Mouse (Mus musculus) liver, adult 2 months (tissue): ENCODE results near the gene Zkscan2. TPM values are rescaled to one million over a fixed set of nuclear protein-coding genes. Genes with fewer than 3 reads are reported as not detected.

Source experiments
- DNase-seq: peaks from one replicate; pipeline ENCODE4 v3.0.0-alpha.2; 2011; ENCODE audit warnings: low read depth, low spot score; ENCODE audit errors: extremely low read depth
- H3K27ac ChIP-seq: fragments of 200-500 bp; replicated peaks from 2 replicates; pipeline ENCODE4 v1.5.1; 2012; ENCODE audit warnings: low read depth, mild to moderate bottlenecking, control low read depth, inconsistent platforms, low read length; ENCODE audit not compliant: insufficient read depth
- H3K27me3 ChIP-seq: fragments of 200-500 bp; 2 replicates; pipeline ENCODE4 v1.6.1; 2012; ENCODE audit warnings: mild to moderate bottlenecking, moderate library complexity, low read length, inconsistent platforms; ENCODE audit not compliant: control insufficient read depth, insufficient read depth
- H3K36me3 ChIP-seq: fragments of 200-500 bp; 2 replicates; pipeline ENCODE4 v1.6.1; 2012; ENCODE audit warnings: low read length, inconsistent platforms; ENCODE audit not compliant: control insufficient read depth, insufficient read depth
- H3K4me1 ChIP-seq: fragments of 200-500 bp; 2 replicates; pipeline ENCODE4 v1.6.1; 2011; ENCODE audit warnings: low read length; ENCODE audit not compliant: control insufficient read depth, insufficient read depth
- H3K4me3 ChIP-seq: fragments of 200-500 bp; 2 replicates; pipeline ENCODE4 v1.5.1; 2011; ENCODE audit warnings: low read depth, mild to moderate bottlenecking, control low read depth, low read length, moderate library complexity; ENCODE audit not compliant: insufficient read depth
- H3K79me2 ChIP-seq: fragments of 200-500 bp; 2 replicates; pipeline ENCODE4 v1.6.1; 2012; ENCODE audit warnings: inconsistent platforms, mild to moderate bottlenecking, low read length, moderate library complexity; ENCODE audit not compliant: control insufficient read depth, insufficient read depth
- H3K9ac ChIP-seq: fragments of 200-500 bp; 2 replicates; pipeline ENCODE4 v1.6.1; 2012; ENCODE audit warnings: low read depth, mild to moderate bottlenecking, control low read depth, inconsistent platforms, low read length
- CTCF ChIP-seq: fragments of 200-500 bp; IDR thresholded peaks from 2 replicates; pipeline ENCODE4 v1.5.1; 2011; ENCODE audit warnings: low read depth, low read length, control low read depth
- POLR2A ChIP-seq: fragments of 200-500 bp; IDR thresholded peaks from 2 replicates; pipeline ENCODE4 v1.6.1; 2011; ENCODE audit warnings: low read length, control low read depth; ENCODE audit not compliant: insufficient read depth; ENCODE audit errors: extremely low read depth
- WGBS: fragments of 180-500 bp; shearing (Covaris S2); methylation state at CpG from one replicate; pipeline ENCODE4 v1.1.7; 2018; 5-methylcytosine and 5-hydroxymethylcytosine counted together
- polyA plus RNA-seq: library from polyadenylated mRNA; depleted of rRNA; stranded (reverse); fragments of >200 nt; gene quantifications from 2 replicates; pipeline ENCODE4 v1.2.3, GENCODE M21; 2012
- total RNA-seq: library from RNA; depleted of rRNA; stranded (reverse); fragments of >200 nt; gene quantifications from 2 replicates; pipeline ENCODE4 v1.2.3, GENCODE M21; 2014

Gene Zkscan2
- total and polyA plus RNA-seq, 2 experiments, result under 0.01 TPM; not detected in 1

DNA sequence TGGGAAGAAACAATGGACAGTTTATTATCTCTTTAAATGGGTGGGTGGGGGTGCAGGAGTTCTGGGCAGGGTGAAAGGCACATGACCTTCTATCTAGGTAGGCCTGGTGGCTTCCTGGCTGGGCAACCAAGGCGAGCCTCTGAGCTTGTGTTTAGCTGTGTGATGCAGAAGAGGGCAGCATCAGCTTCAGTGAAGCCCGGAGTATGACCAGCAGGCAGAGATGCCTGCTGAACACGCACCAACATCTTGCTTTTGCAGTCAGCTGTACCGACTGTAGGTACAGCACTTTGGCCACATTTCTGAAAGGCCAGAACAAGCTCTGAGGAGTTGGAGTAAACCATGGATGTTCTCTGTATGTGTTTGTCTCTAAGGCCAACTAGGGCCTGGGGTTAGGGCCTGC lies 36.7 kb downstream of the Zkscan2 start:
- Histone ChIP-seq H3K79me2 (no peaks in the 10 kb centered on the region), H3K4me1 (peaks cover 15% of the 10 kb centered on the region), H3K27me3 (no peaks in the 10 kb centered on the region), H3K9ac (peak overlapping the region; percentile 3; the same call in 1 of the 2 replicates), H3K4me3 (no peak overlapping the region), H3K27ac (no peak overlapping the region; the same call in 1 of the 2 replicates), H3K36me3 (peaks cover 2% of the 10 kb centered on the region; the same call in 1 of the 2 replicates)
- 30% methylated on average over 4 of the region's 4 CpGs for WGBS
- TF ChIP-seq POLR2A (no peak), CTCF (peak; percentile 24; the same call in 1 of the 2 replicates)
- DNase-seq, result peak; percentile 63

DNA sequence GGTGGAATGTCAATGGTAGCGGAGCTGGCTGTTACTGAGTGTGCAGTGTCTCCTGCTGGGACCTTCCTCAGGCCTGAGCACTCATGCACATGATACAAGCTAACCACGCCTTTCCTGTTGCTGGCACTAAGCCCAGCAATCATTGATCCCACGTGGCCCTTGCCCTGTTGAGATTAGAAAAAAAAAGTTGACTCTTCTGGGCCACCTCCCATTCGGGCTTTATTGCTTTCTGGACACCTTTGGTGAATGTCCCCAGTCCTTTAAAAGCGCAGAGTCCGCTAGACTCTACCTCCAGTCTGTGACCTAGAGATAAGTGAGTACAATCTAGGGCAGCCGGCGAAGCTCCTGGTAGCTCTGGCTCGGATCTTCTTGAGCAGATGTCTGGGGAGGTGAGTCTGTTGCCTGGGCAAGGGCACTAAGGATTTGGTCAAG lies 38.2 kb downstream of the Zkscan2 start, which contains the start of gene Aqp8:
Gene Aqp8, plus strand, starts transcription at position 222 of the 432 bp plus-strand sequence.
- peak within 1 kb of the TSS; percentile 72 for H3K27ac ChIP-seq

DNA sequence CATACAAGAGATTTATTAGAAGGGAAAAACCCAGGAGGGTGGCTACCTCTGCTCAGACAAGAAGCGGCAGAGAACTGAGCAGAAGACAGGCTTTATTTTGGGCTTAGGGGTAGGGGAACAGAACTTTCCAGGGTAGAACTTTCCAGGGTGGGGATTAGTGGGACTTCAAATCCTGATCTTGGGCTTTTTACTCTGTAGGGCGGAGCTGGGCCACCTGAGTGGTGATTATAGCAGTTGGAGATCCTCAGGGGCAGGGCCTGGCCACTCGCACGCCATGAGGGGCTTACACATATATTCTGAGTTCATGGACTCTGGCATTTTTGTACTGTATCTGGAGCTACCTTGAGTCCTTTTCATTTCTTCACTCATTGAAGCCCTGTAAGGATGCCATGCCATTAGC lies 38.9 kb downstream of the Zkscan2 start:
- Histone ChIP-seq H3K27me3 (no peaks in the 10 kb centered on the region), H3K36me3 (no peaks in the 10 kb centered on the region), H3K4me1 (peaks cover 14% of the 10 kb centered on the region), H3K9ac (no peak overlapping the region), H3K79me2 (no peaks in the 10 kb centered on the region), H3K27ac (no peak overlapping the region), H3K4me3 (no peak overlapping the region)
- TF ChIP-seq POLR2A (no peak), CTCF (no peak)
- WGBS, result 94% methylated on average over 4 of the region's 4 CpGs
- DNase-seq, result no peak

More for the DNA sequence above, 38.2 kb downstream of the Zkscan2 start, which contains the start of gene Aqp8:
- TF ChIP-seq POLR2A (no peak), CTCF (peak; percentile 53)
- peak within 1 kb of the TSS; percentile 63 for H3K9ac ChIP-seq
- peaks cover 2% of the 10 kb centered on the region; the same call in 1 of the 2 replicates for H3K36me3 ChIP-seq
- peaks cover 15% of the 10 kb centered on the region for H3K4me1 ChIP-seq
- no peaks in the 10 kb centered on the region for H3K79me2 ChIP-seq
- 13% methylated on average over 9 of the region's 9 CpGs for WGBS
- no peaks in the 10 kb centered on the region for H3K27me3 ChIP-seq
- peak; percentile 96 for DNase-seq
- peak within 1 kb of the TSS; percentile 48 for H3K4me3 ChIP-seq

DNA sequence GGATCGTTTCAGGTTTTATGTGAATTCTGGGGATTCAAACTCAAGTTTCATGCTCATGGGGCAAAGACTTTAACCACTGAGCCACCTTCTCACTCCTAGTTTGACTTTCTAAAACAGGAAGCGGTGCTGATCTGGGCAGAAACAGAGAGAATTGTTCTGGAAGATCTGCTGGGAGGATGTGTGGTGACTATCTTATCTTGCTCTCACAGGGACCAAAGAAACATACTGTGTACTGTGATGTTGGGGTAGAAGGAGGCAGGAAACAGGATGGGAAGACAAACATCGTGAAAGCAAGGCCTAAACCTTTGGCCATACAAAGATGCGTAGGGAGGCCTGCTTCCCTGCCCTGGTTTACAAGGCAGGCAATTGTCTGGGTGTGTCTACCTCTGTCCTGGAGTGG lies 41.0 kb downstream of the Zkscan2 start:
- no peak overlapping the region for H3K9ac ChIP-seq
- no peak for DNase-seq
- H3K27me3 ChIP-seq, result no peaks in the 10 kb centered on the region
- no peak overlapping the region for H3K4me3 ChIP-seq
- no peak for TF ChIP-seq POLR2A
- no peak for TF ChIP-seq CTCF
- 73% methylated on average over 4 of the region's 4 CpGs for WGBS
- H3K36me3 ChIP-seq, result no peaks in the 10 kb centered on the region
- H3K79me2 ChIP-seq, result no peaks in the 10 kb centered on the region
- H3K4me1 ChIP-seq, result peaks cover 6% of the 10 kb centered on the region
- no peak overlapping the region for H3K27ac ChIP-seq

DNA sequence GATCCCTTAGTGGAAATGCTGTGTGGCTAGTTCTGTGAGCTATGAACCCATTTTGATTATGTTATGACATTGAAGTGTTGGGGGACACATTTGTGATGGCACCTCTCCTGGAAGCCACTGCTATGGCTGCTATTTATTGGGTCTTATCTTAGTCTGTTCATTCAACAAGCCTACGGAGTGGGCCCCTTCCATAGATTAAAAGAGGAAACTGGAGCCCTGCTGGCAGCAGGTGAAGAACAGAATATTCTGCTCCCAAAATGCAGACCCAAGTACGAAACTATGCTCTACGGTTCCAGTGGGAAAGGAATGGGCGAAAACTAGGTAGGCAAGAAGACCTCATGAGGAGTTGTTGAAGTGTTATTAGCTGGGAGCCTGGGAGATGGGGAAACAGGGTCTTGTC lies 41.9 kb downstream of the Zkscan2 start:
- Histone ChIP-seq H3K4me3 (no peak overlapping the region), H3K27ac (no peak overlapping the region), H3K79me2 (no peaks in the 10 kb centered on the region), H3K4me1 (peaks cover 6% of the 10 kb centered on the region), H3K9ac (no peak overlapping the region), H3K36me3 (no peaks in the 10 kb centered on the region), H3K27me3 (no peaks in the 10 kb centered on the region)
- no peak for TF ChIP-seq POLR2A
- no peak for TF ChIP-seq CTCF
- DNase-seq, result no peak
- 92% methylated on average over 4 of the region's 4 CpGs for WGBS

DNA sequence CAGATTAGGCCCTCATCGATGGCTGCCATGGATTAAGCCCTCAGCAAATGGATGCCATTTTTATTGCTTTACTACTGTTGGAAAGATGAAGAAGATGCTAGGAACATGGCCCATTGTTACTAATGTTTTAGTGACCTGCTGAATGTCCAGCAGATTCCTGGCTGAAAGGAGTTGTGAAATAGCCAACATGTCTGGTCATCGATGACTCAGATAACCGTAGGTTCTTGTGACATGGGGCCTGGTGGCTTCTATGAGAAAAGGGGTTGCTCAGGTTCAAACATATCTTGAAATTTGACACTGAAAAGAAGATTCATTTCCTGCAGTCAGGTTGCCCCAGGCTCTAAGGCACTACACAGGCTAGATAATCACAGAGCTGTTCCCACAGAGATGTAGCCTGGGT lies 45.2 kb downstream of the Zkscan2 start:
- H3K79me2 ChIP-seq, result no peaks in the 10 kb centered on the region
- H3K4me3 ChIP-seq, result no peak overlapping the region
- DNase-seq, result peak; percentile 46
- H3K27ac ChIP-seq, result no peak overlapping the region
- no peak overlapping the region for H3K9ac ChIP-seq
- no peaks in the 10 kb centered on the region for H3K36me3 ChIP-seq
- H3K27me3 ChIP-seq, result no peaks in the 10 kb centered on the region
- H3K4me1 ChIP-seq, result peaks cover 8% of the 10 kb centered on the region
- no peak for TF ChIP-seq CTCF
- TF ChIP-seq POLR2A, result no peak
- 54% methylated on average over 3 of the region's 3 CpGs for WGBS
